Mouse (Mus musculus): ENCODE data around the gene Degs2.
"Not testable (repeated sequence)": the region's sequence is repeated elsewhere in the genome, so short reads cannot be mapped to it uniquely, and the experiment has no call there.

The Degs2 gene

DNA sequence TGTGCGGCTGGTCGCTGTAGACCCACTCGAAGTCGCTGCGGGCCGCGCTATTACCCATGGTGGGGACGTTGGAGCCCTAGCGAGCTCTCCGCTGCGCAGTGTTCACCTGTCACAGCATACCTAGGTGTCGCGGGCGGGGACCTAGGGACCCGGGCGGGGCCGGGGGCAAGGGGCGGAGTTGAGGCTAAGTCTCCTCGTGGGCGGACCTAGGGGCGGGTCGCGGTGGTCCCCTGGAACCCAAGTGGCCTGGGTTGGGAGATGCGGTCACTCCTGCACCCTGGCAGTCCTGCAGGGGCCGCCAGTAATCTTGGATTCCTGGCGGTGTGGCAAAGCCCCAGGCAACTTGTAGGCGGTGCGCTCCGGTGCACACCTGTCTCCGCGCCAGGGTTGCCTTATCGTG is at the start of gene Degs2:
TSS of gene Degs2 (minus strand) at position 131 of the 400 bp plus-strand sequence.
- peak; percentile 32 for DNase-seq (ENCODE audit: inconsistent ontology term)

DNA sequence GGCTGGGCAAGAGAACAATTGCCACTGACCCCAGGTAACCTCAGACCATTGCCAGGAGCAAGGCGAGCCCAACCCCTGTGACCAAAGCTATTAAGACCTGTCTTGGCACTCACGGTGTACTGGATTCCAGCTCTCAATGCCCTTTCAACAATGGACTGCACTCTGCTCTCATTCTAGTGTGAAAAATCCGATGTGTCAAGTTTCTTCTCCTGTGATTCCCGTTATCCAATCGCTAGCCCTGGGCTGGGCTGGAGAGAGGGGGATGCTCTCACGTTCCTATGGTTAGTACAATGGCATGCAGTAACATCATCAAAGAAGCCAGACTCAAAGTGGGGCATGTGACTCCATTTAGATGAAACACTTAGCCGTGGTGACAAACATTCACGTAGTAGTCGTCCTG is 49.7 kb upstream of the Degs2 start:
- peak; percentile 81 for DNase-seq (ENCODE audit: inconsistent ontology term)

DNA sequence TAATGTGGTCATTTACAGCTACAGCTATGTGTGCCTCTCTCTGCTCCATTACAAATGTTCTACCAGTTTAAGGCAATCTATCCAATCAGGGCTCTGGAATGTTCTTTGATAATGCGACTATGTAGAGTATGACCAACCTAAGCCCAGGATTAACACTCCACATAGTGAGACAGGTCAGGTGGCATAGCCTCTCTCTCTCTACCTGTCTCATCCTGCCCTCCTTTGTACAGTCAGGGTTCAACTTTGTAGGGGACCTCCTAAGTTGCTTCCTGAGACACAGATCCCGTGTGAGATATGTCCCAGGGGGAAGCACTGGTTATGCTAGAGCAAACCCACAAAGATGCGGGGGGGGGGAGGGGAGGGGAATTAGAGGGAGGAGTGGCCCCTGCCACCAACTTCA is 48.1 kb upstream of the Degs2 start:
- no peak for DNase-seq (ENCODE audit: inconsistent ontology term)

DNA sequence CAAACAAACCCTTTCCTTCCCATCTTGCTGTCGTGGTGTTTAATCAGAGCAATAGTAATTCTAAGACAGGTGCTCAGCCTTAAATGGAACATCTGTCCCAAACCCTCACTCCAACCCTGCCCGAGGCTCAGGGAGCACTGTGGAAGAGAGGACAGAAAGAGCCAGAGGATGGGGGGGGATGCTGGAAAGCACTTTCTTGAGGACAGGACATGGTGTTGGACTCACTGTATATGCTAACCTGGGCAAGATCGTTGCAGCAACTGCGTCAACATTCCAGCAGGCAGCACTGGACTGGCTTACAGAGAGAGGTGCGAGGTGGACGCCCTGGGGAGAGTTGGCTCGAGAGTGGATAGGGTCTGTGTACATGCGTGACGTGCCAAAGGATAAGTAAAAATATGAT is 47.3 kb upstream of the Degs2 start:
- DNase-seq (ENCODE audit: inconsistent ontology term) = no peak

DNA sequence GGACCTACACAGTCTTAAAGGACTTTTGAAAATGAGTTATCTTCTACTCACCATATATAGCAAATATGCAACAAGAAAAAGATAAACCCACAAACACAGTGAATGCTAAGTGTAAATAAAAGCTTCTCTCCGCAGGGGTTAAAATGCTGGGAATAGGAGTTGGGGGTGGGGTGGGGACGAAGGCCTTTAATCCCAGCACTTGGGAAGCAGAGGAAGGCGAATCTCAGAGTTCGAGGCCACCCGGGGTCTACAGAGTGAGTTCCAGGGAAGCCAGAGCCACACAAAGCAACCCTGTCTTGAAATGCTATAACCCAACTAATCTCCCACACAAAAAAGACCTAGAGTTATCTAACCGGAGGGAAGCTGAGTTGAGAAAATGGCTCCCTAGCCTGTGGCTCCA is 46.9 kb upstream of the Degs2 start:
- DNase-seq (ENCODE audit: inconsistent ontology term) = no peak

DNA sequence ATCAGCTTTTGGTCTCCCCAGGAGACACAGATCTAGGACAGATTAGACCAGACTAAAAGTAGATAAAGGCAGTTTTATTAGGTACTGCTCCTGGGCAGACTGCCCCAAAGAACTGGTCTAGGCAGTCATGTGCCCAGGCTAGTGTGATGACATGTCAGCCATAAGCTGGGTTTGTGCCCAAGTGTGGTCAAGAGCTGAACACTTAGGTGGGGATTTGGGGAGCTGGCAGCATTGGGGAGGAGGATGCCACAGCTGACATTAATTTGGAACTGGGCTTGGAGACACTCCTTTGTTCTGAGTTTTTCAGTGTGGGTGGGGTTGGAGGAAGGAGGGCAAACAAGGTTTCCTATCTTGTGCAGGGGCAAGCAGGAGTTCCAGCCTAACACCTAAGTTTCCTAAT is 43.9 kb upstream of the Degs2 start:
- no peak for DNase-seq (ENCODE audit: inconsistent ontology term)

DNA sequence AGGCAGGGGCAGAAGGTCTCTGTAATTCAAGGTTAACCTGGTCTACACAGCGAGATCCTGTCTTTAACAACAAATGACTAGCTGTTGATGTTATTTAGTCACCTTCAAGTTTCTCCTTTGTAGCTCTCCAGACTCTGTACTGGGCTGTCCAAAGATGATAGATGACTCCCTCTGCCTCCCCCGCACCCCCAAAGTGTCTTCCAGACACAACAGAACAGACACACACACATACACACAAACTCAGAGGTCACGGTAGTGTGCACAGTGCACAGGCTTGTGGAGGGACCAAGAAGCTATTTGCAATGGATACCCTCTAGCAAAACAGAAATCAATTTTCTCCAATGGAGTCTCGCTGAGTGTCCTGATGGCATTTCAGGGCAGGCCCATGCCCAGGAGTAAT is 40.1 kb upstream of the Degs2 start:
- no peak for DNase-seq (ENCODE audit: inconsistent ontology term)

DNA sequence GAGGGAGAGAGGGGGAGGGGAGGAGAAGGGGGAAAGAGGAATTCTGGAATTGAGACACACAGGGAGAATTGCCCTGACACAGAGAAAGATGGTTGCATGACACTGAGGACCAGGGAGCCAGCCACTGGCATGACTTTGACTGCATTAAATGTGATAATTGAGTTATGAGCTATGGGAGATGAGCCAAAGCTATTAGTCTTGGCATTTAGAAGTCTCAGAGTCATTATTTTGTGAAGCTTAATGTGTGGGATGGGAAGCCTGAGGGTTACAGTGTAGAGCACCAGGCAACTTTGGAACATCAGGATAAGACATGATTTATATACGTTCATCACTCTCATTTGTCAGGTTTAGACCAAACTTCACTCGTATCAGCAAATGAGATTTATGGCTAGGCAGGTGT is 39.4 kb upstream of the Degs2 start:
- DNase-seq (ENCODE audit: inconsistent ontology term) = no peak

DNA sequence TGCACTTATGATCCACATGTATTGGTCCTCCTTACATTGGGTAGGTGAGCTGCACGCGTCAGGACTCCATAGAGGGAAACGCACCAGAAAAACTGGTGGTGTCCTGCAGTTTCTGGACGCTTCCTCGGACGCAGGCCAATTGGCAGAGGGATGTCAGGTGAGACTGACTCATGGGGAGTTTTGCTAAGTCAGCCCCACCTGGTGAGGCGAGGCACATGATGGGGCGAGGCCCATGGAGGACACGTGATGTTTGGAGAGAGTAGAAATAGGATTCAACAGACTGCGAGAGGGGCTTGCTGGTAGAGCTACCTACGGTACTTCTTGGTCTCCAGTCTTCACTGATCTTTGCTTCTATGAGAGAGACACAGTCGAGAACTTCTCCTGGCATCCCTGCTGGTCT is 36.6 kb upstream of the Degs2 start:
- DNase-seq (ENCODE audit: inconsistent ontology term) = no peak

DNA sequence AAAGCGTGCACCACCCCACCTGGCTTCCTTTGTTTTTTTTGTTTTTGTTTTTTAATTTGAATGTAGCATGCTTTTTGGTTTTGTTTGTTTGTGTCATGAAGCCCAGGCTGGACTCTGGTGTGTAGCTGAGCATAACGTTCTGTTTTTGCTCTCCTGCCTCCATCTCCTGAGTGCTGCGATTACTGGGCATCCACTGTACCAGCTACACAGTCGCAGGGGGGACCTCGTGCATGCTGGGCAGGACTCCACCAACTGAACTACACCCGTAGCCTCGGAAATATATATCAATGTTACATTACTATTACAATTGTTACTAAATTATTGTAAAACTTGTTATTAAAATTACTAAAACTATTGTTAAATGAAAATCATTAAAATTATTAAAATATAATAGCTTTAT is 35.7 kb upstream of the Degs2 start:
- DNase-seq (ENCODE audit: inconsistent ontology term) = no peak

DNA sequence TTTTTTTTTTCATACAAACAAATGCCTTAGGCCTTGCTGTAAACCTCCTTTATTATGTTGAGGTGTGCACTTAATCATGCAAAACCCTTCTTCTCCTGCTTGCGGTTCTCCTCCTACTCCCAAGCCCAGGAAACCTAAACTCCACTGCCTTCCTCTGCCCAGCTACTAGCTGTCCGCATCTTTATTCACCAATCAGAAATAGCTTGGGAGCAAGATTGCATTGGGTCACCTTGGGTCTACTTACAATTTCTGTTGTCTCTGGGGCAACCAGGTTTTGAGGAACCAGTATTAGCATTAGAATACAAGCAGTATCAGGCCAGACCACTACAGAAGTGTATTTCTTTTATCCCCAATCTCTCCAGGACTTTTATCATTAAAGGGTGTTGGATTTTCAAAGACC is 32.3 kb upstream of the Degs2 start:
- DNase-seq (ENCODE audit: inconsistent ontology term) = no peak

DNA sequence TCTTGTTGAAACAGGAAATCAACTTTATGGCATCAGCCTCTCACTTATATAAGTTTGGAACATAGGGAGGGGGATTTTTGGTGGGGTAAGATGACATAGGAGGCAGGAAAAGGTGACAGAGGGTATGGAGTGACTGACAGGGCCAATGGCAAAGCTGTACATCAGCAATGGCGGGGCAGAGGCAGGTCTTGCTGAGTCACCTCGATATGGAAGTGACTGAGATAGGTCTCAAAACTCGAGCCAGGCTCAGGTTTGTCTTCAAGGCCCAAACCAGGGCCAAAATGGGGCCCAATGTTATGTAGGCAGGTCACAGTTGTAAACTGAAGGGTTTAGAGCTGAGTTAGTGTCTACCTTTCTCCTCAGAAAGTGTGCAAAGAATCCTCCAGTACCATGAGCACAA is 21.7 kb upstream of the Degs2 start:
- no peak for DNase-seq (ENCODE audit: inconsistent ontology term)

DNA sequence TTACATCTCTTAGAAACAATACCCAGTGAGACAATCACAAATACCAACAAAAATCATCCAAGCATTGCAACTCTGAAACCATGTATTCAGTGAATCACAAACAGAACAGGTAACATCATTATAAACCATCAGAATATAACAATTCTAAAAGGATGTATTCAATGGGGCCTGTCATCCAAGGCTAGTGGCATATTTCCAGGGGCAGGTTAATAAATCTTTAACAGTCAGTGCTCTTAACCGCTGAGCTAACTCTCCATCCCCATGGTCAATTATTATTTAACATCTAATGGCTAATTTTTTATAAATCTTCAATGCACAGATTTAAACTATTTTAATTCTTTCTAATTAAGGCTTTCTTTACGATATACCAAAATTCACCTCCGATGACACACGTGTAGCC is 20.3 kb upstream of the Degs2 start:
- no peak for DNase-seq (ENCODE audit: inconsistent ontology term)

DNA sequence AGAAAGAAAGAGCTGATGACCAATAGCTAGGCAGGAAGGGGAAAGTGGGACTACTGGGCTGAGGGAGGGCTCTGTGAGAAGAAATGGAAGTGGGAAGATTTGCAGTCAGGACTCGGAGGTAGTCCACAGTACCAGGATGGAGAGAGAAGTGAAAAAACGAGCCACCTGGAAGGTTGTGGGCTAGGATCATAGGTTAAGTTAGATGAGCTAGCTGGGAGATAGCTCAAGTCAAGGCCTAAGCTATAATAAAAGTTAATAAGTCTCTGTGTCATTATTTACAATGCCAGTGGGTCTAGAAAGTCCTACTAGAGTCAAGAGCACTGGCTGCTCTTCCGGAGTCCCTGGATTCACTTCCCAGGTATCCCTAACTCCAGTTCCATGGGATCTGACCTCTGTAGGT is 16.4 kb upstream of the Degs2 start:
- no peak for DNase-seq (ENCODE audit: inconsistent ontology term)

DNA sequence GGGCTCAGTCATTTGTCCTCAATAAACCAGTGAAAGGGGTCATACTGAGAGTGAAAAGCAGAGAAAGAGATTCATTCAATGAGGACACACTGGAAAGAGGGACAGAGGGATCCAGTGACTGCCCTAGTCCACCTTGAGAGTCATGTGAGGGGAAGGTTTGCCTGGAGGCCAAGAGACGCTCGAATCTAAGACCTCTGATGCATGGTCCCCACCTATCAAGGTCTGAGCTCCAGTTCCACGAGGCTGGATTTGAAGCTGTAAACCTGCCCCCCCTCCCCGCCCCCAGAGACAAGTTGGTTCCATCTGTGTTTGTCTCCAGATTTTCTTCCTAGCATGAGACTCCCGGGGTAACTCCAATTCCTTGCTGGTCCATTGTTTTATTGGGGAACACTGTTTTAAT is 13.7 kb upstream of the Degs2 start:
- no peak for DNase-seq (ENCODE audit: inconsistent ontology term)

DNA sequence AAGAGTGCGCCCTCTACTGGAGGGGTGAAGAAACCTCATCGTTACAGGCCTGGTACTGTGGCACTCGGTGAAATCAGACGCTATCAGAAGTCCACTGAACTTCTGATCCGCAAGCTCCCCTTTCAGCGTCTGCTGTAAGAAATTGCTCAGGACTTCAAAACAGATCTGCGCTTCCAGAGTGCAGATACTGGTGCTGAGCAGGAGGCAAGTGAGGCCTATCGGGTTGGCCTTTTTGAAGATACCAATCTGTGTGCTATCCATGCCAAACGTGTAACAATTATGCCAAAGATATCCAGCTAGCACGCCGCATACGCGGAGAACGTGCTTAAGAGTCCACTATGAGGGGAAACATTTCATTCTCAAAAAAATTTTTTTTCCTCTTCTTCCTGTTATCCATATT is 11.9 kb upstream of the Degs2 start:
- not testable (repeated sequence) for DNase-seq (ENCODE audit: inconsistent ontology term)

DNA sequence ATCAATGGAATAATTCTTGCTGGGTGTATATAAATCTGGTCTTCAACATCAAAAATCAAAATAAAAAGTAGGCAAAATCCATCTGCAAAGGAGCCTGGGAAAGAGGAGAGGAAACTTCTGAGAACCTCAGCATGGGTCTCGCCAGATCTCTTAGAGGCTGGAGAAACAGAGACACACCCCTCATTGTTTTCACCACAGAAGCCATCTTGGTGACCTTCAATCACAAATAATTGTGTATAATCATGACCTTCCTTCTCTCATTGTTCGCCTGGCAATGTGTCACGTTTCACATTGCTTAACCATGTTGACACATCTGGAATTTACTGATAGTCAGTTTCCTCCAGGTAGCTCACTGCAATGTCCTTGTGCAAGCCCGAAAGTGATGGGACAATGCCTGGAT is 10.4 kb upstream of the Degs2 start:
- no peak for DNase-seq (ENCODE audit: inconsistent ontology term)

DNA sequence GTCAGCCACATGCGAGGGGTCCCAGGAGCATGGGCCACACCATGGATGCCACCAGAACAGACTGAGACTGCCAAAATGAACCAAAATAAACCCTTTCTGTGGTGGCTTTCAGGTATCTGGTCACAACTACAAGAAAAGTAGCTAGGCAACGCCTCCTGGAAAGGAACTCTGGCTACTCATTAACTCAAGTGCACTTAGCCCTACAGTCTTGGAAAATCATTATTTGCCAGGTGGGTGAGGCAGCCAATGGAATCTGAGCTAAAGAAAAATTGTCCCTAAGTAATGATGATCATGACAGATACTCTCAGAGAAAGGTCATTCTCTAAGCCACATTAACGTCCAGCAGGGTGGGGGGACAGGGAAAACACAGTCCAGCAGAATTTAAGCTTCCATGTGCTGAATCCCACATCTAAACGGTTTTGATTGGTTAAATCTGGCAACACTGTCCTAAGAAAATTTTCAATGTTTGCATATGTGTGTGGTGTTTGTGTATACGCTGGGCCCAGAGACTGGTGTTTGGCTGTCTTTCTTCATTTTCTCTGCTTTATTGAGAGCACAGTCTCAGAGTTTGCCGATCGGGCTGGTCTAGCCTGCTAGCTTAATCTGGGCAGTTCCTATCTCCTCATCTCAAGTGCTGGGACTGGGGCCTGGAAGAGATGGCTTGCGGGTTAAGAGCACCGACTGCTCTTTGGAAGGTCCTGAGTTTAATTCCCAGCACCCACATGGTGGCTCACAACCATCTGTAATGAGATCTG is 8.9 kb upstream of the Degs2 start:
- no peak for DNase-seq (ENCODE audit: inconsistent ontology term)

DNA sequence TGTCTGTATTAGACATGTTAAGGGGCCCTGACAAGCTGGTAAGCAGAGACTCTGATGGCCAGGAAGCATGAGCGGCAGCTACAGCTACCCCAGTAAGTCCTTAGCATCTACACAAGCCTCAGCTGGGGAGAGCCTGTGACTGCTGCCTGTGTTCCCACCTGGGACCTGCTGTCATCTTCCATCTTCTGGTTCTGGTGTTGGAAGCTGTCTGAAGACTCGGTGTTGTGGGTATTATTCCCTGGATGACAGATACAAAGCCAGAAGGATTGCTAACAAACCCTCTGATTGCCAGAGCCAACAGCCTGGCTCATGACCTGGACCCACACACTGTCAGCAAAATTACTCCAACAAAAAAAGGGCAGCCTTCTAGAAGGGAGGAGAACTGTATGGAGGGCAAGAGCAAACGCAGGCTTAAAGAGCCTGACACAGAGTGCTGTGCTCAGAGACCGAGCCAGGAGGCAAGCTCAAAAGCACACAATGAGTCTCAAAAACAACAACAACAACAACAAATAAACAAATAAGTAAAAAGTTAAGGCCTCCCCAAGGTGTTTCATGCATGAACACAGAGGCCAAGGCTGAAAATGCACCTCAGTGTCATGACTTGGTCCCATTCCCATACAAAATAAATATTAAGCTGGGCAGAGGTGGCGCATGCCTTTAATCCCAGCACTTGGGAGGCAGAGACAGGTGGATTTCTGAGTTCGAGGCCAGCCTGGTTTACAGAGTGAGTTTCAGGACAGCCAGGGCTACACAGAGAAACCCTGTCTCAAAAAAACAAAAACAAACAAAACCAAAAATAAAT is 8.1 kb upstream of the Degs2 start:
- no peak for DNase-seq (ENCODE audit: inconsistent ontology term)

DNA sequence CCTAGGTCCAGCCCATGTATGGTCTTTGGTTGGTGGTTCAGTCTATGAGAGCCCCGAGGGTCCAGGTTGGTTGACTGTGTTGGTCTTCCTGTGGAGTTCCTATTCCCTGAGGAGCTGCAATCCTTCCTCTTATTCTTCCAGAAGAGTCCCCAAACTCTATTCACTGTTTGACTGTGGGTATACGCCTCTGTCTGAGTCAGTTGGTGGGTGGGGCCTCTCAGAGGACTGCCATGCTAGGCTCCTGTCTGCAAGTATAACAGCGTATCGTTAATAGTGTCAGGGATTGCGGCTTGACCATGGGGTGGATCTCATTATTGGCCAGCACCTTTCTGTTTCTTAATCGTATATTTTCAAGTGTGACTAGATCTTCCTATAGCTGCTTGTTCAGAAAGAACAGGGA is 7.3 kb upstream of the Degs2 start:
- no peak for DNase-seq (ENCODE audit: inconsistent ontology term)

DNA sequence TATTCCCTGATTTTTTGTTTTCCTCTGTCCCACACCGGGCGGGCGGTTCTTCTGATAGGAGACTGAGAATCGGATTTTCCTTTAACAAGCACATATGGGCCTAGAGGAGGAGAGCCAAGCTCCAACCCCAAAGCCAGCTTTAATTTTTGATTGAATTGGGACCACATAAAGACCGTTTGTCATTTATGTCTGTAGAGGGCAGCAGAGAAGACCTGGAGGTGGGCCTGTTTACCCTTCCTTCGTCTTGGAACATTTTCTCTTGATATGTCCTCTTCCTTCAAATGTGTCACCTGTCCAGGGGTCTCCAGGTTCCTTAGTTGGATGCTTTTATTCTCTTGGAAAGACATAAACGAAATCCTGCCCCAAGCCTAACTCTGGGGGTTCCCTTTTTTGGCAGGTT is 4.0 kb upstream of the Degs2 start:
- no peak for DNase-seq (ENCODE audit: inconsistent ontology term)

DNA sequence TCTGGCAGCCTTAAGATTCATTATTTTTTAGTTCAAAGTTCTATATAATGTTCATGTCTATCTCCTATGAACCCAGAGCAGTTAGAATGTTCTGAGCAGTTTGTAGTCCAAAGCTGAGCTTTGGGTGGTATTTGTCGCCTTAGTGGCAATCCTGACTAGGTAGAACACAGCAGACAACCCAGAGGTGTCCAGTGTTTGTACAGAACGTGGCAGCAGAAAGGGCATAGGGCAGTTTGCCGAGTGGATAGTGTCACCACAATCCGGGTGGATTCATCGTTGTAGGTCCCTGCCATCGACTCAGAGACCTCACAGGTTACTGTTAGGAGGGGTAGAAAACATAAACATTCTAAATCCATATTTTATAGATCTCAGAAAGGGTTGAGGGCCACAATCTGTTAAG is 3.4 kb upstream of the Degs2 start:
- no peak for DNase-seq (ENCODE audit: inconsistent ontology term)

DNA sequence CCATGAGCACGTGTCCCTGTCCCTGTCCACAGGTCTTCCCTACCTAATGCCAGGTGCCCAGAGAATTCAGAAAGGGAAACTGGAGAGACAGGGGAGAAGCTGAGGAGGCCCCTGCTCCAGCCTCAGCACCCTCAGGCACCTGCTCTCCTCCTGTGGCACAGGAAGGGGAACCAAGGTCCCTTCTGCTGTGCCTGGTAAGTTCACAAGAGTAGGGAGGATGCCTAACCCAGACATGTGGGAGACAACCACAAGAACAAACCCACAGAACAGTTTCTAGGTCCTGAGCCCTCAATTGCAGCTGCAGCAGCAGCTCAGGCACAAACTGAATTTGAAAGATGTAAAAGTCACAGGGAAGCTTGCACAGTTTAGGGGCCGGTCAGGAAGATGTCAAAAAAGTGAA is 894 bp downstream of the Degs2 start:
- DNase-seq (ENCODE audit: inconsistent ontology term) = no peak

DNA sequence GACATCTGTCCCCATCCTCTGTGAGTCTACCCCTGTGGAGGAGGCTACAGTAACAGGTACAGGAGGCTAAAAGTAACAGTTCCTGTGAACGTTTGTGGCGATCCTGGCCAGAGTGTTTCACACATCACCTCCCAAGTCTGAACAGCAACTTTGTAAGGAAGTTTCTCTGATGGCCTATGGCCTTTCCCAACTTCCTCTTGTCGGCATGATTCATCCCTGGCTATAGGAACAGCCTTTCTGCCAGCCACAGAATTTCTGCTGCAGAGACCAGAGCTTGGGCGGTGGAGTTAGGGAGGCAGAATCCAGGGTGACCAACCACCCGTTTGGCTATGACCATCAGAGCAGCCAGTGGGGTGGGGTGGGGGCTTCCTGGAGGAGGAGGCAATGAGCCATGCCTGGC is 2.1 kb downstream of the Degs2 start:
- no peak for DNase-seq (ENCODE audit: inconsistent ontology term)

Measured in Muller cell, postnatal 12 days (primary cell).